Mouse (Mus musculus): ENCODE data around the gene Tle4.

- TF ChIP-seq CTCF (IDR thresholded peaks at IDR 0.05; ENCODE audit: borderline replicate concordance, insufficient read depth, low read depth, low read length) (no peak), POLR2A (IDR thresholded peaks at IDR 0.05; ENCODE audit: borderline replicate concordance, insufficient read depth, low read length) (no peak)
Observed at GRCm38 (mm10) chr19:14543305-14543704, 54.5 kb downstream of the Tle4 start.
